Mouse (Mus musculus) embryonic facial prominence, embryonic 11.5 days (tissue): ENCODE measurements around the gene Timm10. TPM values are rescaled to one million over a fixed set of nuclear protein-coding genes. Genes with fewer than 3 reads are reported as not detected.
"Not testable (repeated sequence)": the region's sequence is repeated elsewhere in the genome, so short reads cannot be mapped to it uniquely, and the experiment has no call there.

ENCODE experiments used
- ATAC-seq: fragments of 200-750 bp; cut with Nextera tagmentation; replicated peaks from 2 replicates; pipeline ENCODE4 v1.8.0; 2017; ENCODE audit warnings: low read depth; ENCODE audit not compliant: insufficient number of reproducible peaks, low FRiP score, low TSS enrichment
- DNase-seq: peaks from one replicate; pipeline ENCODE4 v3.0.0-alpha.2; 2015; ENCODE audit warnings: low spot score
- H3K27ac ChIP-seq: fragments of 300-500 bp; sonication (generic); replicated peaks from 2 replicates; pipeline ENCODE4 v1.5.1; 2014; ENCODE audit warnings: mild to moderate bottlenecking, low read depth, low read length, control low read depth
- H3K27me3 ChIP-seq: fragments of 300-500 bp; sonication (generic); 2 replicates; pipeline ENCODE4 v1.6.1; 2014; ENCODE audit warnings: mild to moderate bottlenecking, low read length, moderate library complexity, mixed read lengths; ENCODE audit not compliant: control insufficient read depth, insufficient read depth
- H3K36me3 ChIP-seq: fragments of 300-500 bp; sonication (generic); replicated peaks from 2 replicates; pipeline ENCODE4 v1.6.1; 2014; ENCODE audit warnings: low read depth, mild to moderate bottlenecking, low read length, moderate library complexity, mixed read lengths; ENCODE audit not compliant: control insufficient read depth, insufficient read depth
- H3K4me1 ChIP-seq: fragments of 300-500 bp; sonication (generic); 2 replicates; pipeline ENCODE4 v1.6.1; 2014; ENCODE audit warnings: low read length, mixed read lengths; ENCODE audit not compliant: control insufficient read depth, insufficient read depth
- H3K4me2 ChIP-seq: fragments of 300-500 bp; sonication (generic); 2 replicates; pipeline ENCODE4 v1.6.1; 2014; ENCODE audit warnings: low read depth, mild to moderate bottlenecking, control low read depth, low read length, moderate library complexity
- H3K4me3 ChIP-seq: fragments of 300-500 bp; sonication (generic); 2 replicates; pipeline ENCODE4 v1.5.1; 2014; ENCODE audit warnings: low read depth, low read length, control low read depth
- H3K9ac ChIP-seq: fragments of 300-500 bp; sonication (generic); replicated peaks from 2 replicates; pipeline ENCODE4 v1.6.1; 2014; ENCODE audit warnings: mild to moderate bottlenecking, control low read depth, low read length
- H3K9me3 ChIP-seq: fragments of 300-500 bp; sonication (generic); replicated peaks from 2 replicates; pipeline ENCODE4 v1.6.1; 2016; ENCODE audit warnings: mild to moderate bottlenecking, low read length, inconsistent platforms, mixed read lengths; ENCODE audit not compliant: control insufficient read depth
- WGBS: fragments of 180-500 bp; shearing (Covaris S2); extraction: QIAGEN DNeasy Blood & Tissue Kit; methylation state at CpG from one replicate; pipeline ENCODE4 v1.1.7; 2014; 5-methylcytosine and 5-hydroxymethylcytosine counted together
- polyA plus RNA-seq: library from polyadenylated mRNA; unstranded; fragments of >200 nt; fragmentation: Nextera tagmentation; extraction: Ambion mirVana; gene quantifications from 2 replicates; pipeline ENCODE4 v1.2.1, GENCODE M21; 2014

Gene Timm10
- polyA plus RNA-seq, 1 experiment from 2014 or later: 45.9 TPM

DNA sequence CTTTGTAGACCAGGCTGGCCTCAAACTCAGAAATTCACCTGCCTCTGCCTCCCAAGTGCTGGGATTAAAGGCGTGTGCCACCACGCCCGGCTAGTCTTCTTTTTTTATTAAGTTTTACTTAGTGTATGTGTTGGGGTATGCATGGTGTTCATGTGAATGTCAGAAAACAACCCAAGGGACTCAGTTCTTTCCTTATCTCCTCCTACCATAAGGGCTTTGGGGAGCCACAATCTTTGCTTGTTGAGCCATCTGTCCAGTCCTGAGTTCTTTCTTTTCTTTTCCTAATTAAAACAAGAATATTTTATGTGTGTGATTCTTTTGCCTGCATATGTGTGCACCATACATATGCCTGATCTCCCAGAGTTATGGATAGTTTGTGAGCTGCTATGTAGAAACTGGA lies 33.6 kb upstream of the Timm10 start:
- H3K36me3 ChIP-seq: no peaks in the 10 kb centered on the region
- H3K27ac ChIP-seq: no peak overlapping the region
- no peak overlapping the region for H3K4me2 ChIP-seq
- ATAC-seq (no peak), DNase-seq (no peak)
- no peaks in the 10 kb centered on the region for H3K27me3 ChIP-seq
- no peaks in the 10 kb centered on the region for H3K9me3 ChIP-seq
- no peak overlapping the region for H3K9ac ChIP-seq
- no peak overlapping the region for H3K4me3 ChIP-seq
- no peaks in the 10 kb centered on the region for H3K4me1 ChIP-seq
- 95% methylated on average over 3 of the region's 3 CpGs for WGBS

DNA sequence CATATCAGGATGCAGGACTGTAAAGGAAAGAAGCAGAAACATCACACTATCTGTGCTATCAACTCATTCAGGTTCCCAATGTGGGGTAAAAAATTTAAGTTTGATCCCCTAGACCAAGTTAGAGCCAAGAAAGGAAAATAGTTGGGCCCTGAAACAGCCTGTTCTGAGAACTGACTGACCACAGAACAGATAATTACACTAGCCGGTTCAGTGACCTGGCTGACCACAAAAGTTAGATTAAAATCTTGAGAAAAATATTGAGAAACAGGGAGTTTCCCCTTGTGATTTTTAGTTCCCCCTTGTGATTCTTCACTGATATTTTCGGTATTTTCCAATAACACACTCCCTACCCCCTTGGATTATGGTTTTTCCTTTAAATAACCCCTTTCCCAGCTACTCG lies 32.9 kb upstream of the Timm10 start:
- H3K9ac ChIP-seq: no peak overlapping the region
- H3K4me3 ChIP-seq: no peak overlapping the region
- no peaks in the 10 kb centered on the region for H3K27me3 ChIP-seq
- H3K27ac ChIP-seq: no peak overlapping the region
- no peak overlapping the region for H3K4me2 ChIP-seq
- H3K36me3 ChIP-seq: no peaks in the 10 kb centered on the region
- ATAC-seq (no peak), DNase-seq (no peak)
- H3K9me3 ChIP-seq: no peaks in the 10 kb centered on the region
- 86% methylated on average over 3 of the region's 3 CpGs for WGBS
- H3K4me1 ChIP-seq: no peaks in the 10 kb centered on the region

DNA sequence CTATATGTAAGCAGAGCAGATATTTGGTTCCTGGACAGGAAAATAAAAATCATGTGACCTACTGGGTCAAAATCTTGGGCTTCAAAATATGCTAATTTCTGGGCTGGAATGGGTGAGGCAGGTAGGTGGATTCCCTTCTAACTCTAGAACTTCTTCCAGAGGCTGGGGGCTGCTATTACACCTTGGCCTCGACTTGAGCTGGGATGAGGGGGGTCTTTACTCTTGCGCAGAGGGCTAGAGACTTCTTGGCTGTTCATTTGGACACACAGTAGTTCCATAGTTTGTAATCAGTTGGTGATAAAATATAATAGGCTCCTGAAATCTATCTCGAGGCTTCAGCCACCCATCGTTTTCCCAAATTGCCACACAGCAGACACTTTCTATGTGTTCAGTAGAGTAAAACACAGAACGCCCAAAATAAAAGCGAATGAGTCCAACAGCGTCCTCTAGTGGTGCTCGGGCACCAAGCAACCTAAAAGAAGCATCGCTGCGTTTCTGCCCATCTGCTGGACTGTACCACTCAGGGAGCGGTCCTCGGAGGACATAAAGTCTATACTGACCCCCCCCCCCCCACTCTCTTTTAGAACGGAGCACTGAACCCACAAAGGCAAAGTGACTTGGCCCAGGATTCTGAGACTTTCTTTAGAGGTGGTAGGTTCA lies 28.8 kb upstream of the Timm10 start:
- Histone ChIP-seq H3K36me3 (no peaks in the 10 kb centered on the region), H3K9me3 (no peaks in the 10 kb centered on the region), H3K27ac (no peak overlapping the region), H3K4me2 (peak overlapping the region; percentile 98), H3K27me3 (no peaks in the 10 kb centered on the region), H3K4me3 (peak overlapping the region; percentile 44), H3K4me1 (no peaks in the 10 kb centered on the region), H3K9ac (peak overlapping the region; percentile 60)
- DNase-seq (peak; percentile 92), ATAC-seq (peak; percentile 58; the same call in 1 of the 2 replicates)
- 10% methylated on average over 13 of the region's 13 CpGs for WGBS

DNA sequence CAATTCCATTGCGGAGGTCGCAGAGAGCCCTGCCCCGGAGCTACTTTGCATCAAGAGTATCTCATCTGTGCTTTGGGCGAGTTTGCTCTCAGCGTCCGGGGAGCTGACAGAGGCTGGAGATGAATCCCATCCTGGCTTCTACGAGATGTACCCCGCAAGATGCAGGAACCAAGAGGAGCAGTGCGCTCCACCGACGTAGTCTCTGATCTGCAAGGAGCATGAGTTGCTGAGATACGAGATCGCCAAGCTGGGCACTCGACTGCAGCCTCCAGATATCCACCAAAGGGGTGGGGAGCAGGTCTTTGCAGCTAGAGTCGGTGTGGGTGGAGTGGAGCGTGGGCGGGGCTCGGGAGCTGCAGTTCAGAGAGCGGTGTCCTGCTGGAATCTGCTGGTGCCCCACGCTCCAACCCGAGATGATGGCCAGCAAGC lies 28.3 kb upstream of the Timm10 start, which contains the start of gene Ube2l6:
Gene Ube2l6 (plus strand): TSS at position 336 of the 429 bp plus-strand sequence.
- DNase-seq (peak; percentile 72), ATAC-seq (peak; percentile 77)
- Histone ChIP-seq H3K9ac (peak within 1 kb of the TSS; percentile 60), H3K27ac (no peak within 1 kb of the TSS), H3K9me3 (no peaks in the 10 kb centered on the region), H3K27me3 (no peaks in the 10 kb centered on the region), H3K4me2 (peak within 1 kb of the TSS; percentile 98), H3K4me3 (peak within 1 kb of the TSS; percentile 44), H3K36me3 (no peaks in the 10 kb centered on the region), H3K4me1 (no peaks in the 10 kb centered on the region)
- WGBS: under 1% methylated on average over 21 of the region's 21 CpGs

DNA sequence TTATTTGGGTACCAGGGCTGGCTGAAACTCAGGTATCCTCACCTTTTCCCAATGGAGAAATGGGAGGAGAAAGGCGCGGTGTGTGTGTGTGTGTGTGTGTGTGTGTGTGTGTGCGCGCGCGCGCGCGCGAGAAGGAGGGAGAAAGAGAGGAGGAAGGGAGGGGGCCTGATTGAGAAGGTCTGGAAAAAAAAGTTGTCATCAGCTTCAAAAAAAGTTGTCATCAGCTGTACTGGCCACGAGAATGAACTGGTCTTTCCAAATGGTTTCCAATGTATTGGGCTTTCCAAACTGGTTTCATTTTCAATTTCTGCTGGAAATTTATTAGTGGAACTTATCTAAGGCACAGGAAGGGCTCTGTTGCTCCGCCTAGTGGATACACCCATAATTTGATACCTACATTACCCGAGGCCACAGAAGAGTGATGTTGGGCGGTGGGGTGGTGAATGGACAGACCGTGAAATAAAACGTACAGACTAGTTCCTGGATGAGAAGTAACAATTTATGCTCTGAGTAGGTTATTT lies 27.7 kb upstream of the Timm10 start:
- Histone ChIP-seq H3K4me2 (peak overlapping the region; percentile 98), H3K9me3 (no peaks in the 10 kb centered on the region), H3K36me3 (no peaks in the 10 kb centered on the region), H3K4me3 (peak overlapping the region; percentile 44), H3K27ac (no peak overlapping the region), H3K9ac (peak overlapping the region; percentile 60), H3K4me1 (no peaks in the 10 kb centered on the region), H3K27me3 (no peaks in the 10 kb centered on the region)
- WGBS: under 1% methylated on average over 11 of the region's 16 CpGs
- ATAC-seq (peak; percentile 34; the same call in 1 of the 2 replicates), DNase-seq (peak; percentile 83)

DNA sequence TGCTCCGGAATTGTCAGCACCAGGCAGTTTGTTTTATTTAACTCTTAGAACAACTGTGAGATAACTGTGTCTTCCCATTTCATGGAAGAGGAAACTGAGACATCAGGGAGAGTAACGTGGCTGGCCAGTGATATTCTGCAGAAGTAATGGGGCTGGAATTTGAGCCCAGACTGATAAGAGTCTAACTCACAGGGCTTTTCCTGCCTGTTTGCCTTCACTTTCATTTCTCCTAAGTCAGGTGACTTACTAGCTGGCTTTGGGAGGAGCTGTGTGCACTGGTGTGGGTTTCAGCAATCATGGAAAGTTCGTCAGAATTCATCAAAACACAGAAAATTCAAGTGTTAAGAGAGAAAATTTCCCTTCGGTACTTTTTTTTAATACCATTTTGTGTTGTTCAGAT lies 26.5 kb upstream of the Timm10 start:
- H3K27ac ChIP-seq: no peak overlapping the region
- no peaks in the 10 kb centered on the region for H3K27me3 ChIP-seq
- H3K9me3 ChIP-seq: no peaks in the 10 kb centered on the region
- H3K4me2 ChIP-seq: no peak overlapping the region
- no peaks in the 10 kb centered on the region for H3K36me3 ChIP-seq
- DNase-seq: no peak
- no peak overlapping the region for H3K9ac ChIP-seq
- WGBS: 75% methylated on average over 4 of the region's 4 CpGs
- no peak for ATAC-seq
- H3K4me1 ChIP-seq: no peaks in the 10 kb centered on the region
- H3K4me3 ChIP-seq: no peak overlapping the region

DNA sequence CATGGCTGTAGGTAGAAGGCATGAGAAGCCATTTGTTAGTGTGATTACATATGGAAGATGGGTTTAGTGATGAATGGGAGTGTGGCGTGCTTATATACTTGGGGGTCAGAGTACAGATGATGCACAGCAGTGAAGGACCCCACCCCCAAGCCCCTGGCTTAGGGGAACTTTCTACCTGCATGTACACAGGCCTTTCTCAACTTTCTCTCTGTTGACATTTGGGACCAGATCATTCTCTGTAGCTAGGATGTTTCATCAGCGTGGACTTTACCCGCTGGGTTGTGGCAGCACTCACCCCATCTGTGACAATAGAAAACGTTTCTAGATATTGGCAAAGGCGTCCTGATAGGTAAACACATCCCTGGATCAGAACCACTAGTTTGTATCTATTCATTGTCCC lies 25.6 kb upstream of the Timm10 start:
- not testable (repeated sequence) for H3K4me2 ChIP-seq, ATAC-seq, H3K4me1 ChIP-seq, H3K9me3 ChIP-seq, H3K27ac ChIP-seq, DNase-seq, H3K9ac ChIP-seq, H3K36me3 ChIP-seq, H3K4me3 ChIP-seq, H3K27me3 ChIP-seq
- WGBS: 73% methylated on average over 5 of the region's 5 CpGs

DNA sequence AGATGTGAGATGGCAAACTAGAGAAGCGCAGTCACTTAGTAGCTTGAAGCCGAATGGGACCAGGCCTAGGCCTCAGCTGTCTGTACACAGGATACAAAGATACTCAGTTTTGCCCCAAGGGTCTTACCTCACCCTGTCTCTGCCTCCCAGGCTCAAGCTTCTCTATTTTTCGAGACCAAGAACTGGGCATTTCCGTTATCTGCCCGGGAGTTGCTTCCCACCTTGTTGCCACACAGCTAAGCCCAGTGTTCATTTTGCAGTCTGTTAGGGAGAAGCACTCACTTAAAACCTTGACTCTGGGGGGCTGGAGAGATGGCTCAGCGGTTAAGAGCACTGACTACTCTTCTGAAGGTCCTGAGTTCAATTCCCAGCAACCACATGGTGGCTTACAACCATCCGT lies 22.8 kb upstream of the Timm10 start:
- no peak overlapping the region for H3K9ac ChIP-seq
- H3K36me3 ChIP-seq: no peaks in the 10 kb centered on the region
- H3K4me3 ChIP-seq: no peak overlapping the region
- H3K4me1 ChIP-seq: no peaks in the 10 kb centered on the region
- no peak overlapping the region for H3K27ac ChIP-seq
- ATAC-seq (no peak), DNase-seq (no peak)
- WGBS: 94% methylated on average over 7 of the region's 7 CpGs
- no peak overlapping the region for H3K4me2 ChIP-seq
- no peaks in the 10 kb centered on the region for H3K27me3 ChIP-seq
- no peaks in the 10 kb centered on the region for H3K9me3 ChIP-seq
